Mouse (Mus musculus): Measurements from ENCODE around the gene Nsg1.

DNA sequence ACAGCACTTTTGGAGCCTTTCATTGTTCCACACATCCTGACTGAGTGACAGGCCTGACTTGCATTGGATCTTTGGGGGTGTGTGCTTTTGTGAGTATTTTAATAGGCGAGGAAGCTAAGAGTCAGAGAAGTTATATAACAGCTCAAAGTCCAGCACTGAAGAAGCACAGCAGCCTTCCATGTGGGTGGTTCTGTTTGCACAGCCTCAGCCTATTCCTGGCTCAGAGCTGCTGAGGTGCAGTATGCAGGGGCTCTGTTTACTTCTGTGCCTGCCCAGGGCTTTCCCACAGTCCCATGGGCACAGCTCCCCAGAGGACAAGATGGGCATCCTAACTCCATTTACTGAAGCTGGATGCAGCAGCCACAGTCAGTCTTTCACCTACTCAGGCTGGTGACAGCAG is 42.7 kb downstream of the Nsg1 start:
- TF ChIP-seq POLR2A (IDR thresholded peaks at IDR 0.05; ENCODE audit: extremely low read depth, insufficient read depth, low read length) (no peak), CTCF (IDR thresholded peaks at IDR 0.05; ENCODE audit: extremely low read depth, insufficient read depth, low read length) (no peak)
